Mouse (Mus musculus): ENCODE measurements around the gene Oaz2. TPM values are rescaled to one million over a fixed set of nuclear protein-coding genes. Genes with fewer than 3 reads are reported as not detected.

The Oaz2 gene
- polyA plus RNA-seq (2015; fragmentation: Nextera tagmentation; extraction: Ambion mirVana) = 404 and 429 TPM in 2 replicates

DNA sequence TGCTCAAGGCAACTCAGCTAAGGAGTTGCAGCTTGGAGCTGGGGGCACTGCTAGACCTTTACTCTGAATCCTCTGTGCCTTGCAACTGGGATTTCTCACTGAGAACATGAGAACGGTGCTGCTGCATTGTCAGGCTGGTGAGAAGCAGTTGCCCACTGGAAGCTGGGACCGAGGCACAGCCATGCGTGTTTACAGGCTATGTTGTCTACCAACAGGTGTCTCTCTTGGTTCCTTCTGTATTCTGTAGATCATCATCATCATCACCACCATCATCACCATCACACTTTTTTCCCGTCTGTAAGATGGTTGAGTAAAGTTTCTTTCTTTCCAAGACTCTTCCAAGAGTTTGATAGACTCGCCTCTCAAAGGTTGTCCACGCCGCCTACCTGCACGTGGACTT is at the start of gene Oaz2:
Gene Oaz2, plus strand, starts transcription at position 301 of the 400 bp plus-strand sequence.
- Histone ChIP-seq H3K27me3 (no peaks in the 10 kb centered on the region), H3K27ac (replicated peaks) (no peak within 1 kb of the TSS), H3K9me3 (no peaks in the 10 kb centered on the region), H3K4me2 (no peak within 1 kb of the TSS), H3K4me1 (replicated peaks) (no peaks in the 10 kb centered on the region), H3K36me3 (no peaks in the 10 kb centered on the region), H3K9ac (no peak within 1 kb of the TSS), H3K4me3 (no peak within 1 kb of the TSS)
- no peak for ATAC-seq (ENCODE audit: low FRiP score, low read depth)
- WGBS = 95% methylated on average over 8 of the region's 8 CpGs

DNA sequence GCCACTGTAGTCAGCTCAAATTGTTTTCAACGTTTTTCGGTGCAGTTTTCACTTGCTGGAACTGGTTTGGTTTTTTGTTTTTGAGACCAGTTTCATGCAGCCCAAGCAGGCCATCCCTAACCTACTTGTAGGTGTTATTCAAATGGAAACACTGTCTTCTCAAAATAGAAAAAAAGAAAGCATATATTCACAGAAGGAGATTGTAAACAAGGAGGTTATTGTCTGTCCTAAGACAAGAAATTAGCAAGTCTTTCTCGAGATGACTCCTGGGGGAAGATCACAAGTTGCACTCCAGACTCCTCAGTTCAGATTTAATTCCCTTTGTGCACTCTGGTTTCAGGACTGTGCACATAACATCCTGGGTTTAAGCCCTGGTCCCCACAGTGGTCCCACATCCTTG is 48.5 kb upstream of the Oaz2 start:
- no peak overlapping the region for H3K27ac ChIP-seq (replicated peaks)
- H3K27me3 ChIP-seq = no peaks in the 10 kb centered on the region
- H3K36me3 ChIP-seq = no peaks in the 10 kb centered on the region
- H3K4me2 ChIP-seq = no peak overlapping the region
- H3K9ac ChIP-seq = no peak overlapping the region
- no peak overlapping the region for H3K4me3 ChIP-seq
- 64% methylated on average over 3 of the region's 3 CpGs for WGBS
- H3K9me3 ChIP-seq = no peaks in the 10 kb centered on the region
- ATAC-seq (ENCODE audit: low FRiP score, low read depth) = no peak
- H3K4me1 ChIP-seq (replicated peaks) = no peaks in the 10 kb centered on the region

GRCm38 (mm10) chr9:65621196-65621595 is 46.6 kb upstream of the Oaz2 start:
- H3K36me3 ChIP-seq = no peaks in the 10 kb centered on the region
- H3K4me2 ChIP-seq = no peak overlapping the region
- H3K9ac ChIP-seq = no peak overlapping the region
- 92% methylated on average over 4 of the region's 4 CpGs for WGBS
- H3K4me3 ChIP-seq = no peak overlapping the region
- no peaks in the 10 kb centered on the region for H3K9me3 ChIP-seq
- H3K27me3 ChIP-seq = no peaks in the 10 kb centered on the region
- no peaks in the 10 kb centered on the region for H3K4me1 ChIP-seq (replicated peaks)
- no peak overlapping the region for H3K27ac ChIP-seq (replicated peaks)
- ATAC-seq (ENCODE audit: low FRiP score, low read depth) = no peak

GRCm38 (mm10) chr9:65621666-65622065 is 46.1 kb upstream of the Oaz2 start:
- Histone ChIP-seq H3K4me2 (no peak overlapping the region), H3K27me3 (no peaks in the 10 kb centered on the region), H3K4me1 (replicated peaks) (no peaks in the 10 kb centered on the region), H3K4me3 (no peak overlapping the region), H3K27ac (replicated peaks) (no peak overlapping the region), H3K9ac (no peak overlapping the region), H3K36me3 (no peaks in the 10 kb centered on the region), H3K9me3 (no peaks in the 10 kb centered on the region)
- no peak for ATAC-seq (ENCODE audit: low FRiP score, low read depth)
- WGBS = 74% methylated on average over 2 of the region's 2 CpGs

GRCm38 (mm10) chr9:65622826-65623225 is 45.0 kb upstream of the Oaz2 start:
- Histone ChIP-seq H3K9ac (no peak overlapping the region), H3K4me2 (no peak overlapping the region), H3K27me3 (peaks cover 4% of the 10 kb centered on the region; the same call in 1 of the 2 replicates), H3K9me3 (no peaks in the 10 kb centered on the region), H3K4me1 (replicated peaks) (no peaks in the 10 kb centered on the region), H3K4me3 (no peak overlapping the region), H3K27ac (replicated peaks) (no peak overlapping the region), H3K36me3 (no peaks in the 10 kb centered on the region)
- ATAC-seq (ENCODE audit: low FRiP score, low read depth) = no peak
- WGBS = 87% methylated on average over 5 of the region's 5 CpGs

- Histone ChIP-seq H3K36me3 (no peaks in the 10 kb centered on the region), H3K4me1 (replicated peaks) (peaks cover 5% of the 10 kb centered on the region), H3K4me3 (no peak overlapping the region), H3K4me2 (no peak overlapping the region), H3K27ac (replicated peaks) (no peak overlapping the region), H3K9ac (no peak overlapping the region), H3K27me3 (peaks cover 16% of the 10 kb centered on the region), H3K9me3 (no peaks in the 10 kb centered on the region)
- no peak for ATAC-seq (ENCODE audit: low FRiP score, low read depth)
- 82% methylated on average over 2 of the region's 2 CpGs for WGBS
Measured at GRCm38 (mm10) chr9:65624266-65624665, 43.5 kb upstream of the Oaz2 start.

DNA sequence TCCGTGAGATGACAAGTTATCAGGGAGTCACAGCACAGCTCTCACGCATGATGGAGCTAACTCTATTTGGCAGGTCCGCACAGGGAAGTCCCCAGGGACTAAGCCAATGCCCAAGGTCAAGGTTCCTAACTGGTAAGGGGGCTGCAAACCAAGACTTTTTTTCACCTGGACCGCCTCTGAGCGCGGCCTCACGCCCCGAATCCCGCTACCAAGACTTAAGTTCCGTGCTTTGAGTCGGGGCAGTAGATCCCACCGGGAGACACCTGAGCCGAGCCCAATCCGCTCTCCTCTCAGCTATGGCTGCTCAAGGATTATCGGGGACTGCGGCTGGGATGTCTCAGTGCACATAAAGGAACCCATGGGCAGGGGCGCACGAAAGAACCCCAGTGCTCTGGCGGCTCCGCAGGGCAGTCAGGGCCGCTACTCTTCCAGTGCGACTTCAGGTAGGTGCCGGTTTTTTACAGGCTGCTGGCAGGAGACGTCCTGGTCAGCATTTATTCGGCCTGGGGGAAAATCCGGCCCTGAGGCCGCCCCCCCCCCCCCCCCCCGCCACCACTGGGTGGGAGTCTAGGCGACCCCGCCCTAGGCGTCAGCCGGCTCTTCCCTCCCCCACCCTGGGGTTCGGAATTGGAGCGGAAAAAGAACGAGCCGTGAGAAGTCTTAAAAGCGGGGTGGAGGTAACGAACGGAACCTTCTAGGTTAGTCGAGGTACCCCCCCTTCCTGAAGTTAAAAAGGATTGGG is 38.6 kb upstream of the Oaz2 start, which contains the start of gene Rbpms2:
Gene Rbpms2, plus strand, starts transcription at position 624 of the 742 bp plus-strand sequence.
- H3K9ac ChIP-seq = peak within 1 kb of the TSS; percentile 53
- 2% methylated on average over 36 of the region's 40 CpGs for WGBS
- no peaks in the 10 kb centered on the region for H3K9me3 ChIP-seq
- 0 out of 2 replicates have a peak within 1 kb of the TSS, but pooled peaks have one; percentile 38 for H3K27ac ChIP-seq (replicated peaks)
- no peak for ATAC-seq (ENCODE audit: low FRiP score, low read depth)
- H3K4me1 ChIP-seq (replicated peaks) = peaks cover 29% of the 10 kb centered on the region
- H3K36me3 ChIP-seq = no peaks in the 10 kb centered on the region
- peak within 1 kb of the TSS; percentile 96 for H3K4me2 ChIP-seq
- peaks cover 34% of the 10 kb centered on the region for H3K27me3 ChIP-seq
- H3K4me3 ChIP-seq = peak within 1 kb of the TSS; percentile 80

DNA sequence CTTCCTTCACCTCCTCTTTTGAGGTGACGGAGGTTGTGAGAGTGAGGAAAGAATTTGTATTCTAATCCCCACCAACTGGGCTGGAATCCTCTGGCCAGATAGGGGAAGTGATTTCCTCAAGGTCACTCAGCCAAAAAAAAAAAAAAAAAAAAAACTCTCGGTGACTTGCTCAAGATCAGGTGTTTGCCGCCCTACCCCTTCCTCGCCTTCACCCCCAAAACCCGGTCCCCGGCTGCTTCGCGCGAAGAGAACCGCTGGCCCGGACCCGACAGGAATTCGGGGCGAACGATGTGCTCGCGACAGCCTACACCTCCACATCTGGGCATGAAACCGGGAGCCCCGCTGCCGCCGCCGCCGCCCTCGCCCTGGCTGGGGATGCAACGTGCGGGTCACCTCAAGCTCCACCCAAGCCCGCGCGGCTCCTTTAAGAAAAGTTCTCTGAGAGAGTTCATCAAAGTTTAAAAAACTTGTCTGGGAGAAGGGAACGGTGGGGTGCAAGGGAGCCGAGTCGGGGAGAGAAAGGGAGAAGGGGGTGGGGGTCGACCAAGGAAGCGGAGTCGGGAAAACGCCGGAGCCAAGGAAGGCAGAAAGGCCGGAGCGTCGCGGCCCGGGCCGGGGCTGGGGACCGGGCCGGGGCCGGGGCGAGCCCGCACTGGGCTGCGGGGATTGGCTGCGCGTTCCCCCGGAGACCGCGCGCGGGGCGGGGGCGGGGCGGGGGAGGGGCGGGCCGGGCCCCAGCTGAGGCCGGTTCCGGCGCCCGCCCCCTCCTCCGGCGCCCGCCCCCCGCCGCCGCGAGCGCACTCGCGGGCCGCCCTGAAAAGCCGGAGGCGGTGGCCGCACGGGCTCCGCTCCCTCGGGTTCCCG is 37.8 kb upstream of the Oaz2 start:
- Histone ChIP-seq H3K27ac (replicated peaks) (0 out of 2 replicates have a peak overlapping the region, but pooled peaks have one; percentile 38), H3K9me3 (no peaks in the 10 kb centered on the region), H3K4me3 (peak overlapping the region; percentile 80), H3K27me3 (peaks cover 34% of the 10 kb centered on the region), H3K4me2 (peak overlapping the region; percentile 96), H3K4me1 (replicated peaks) (peaks cover 29% of the 10 kb centered on the region), H3K36me3 (no peaks in the 10 kb centered on the region), H3K9ac (peak overlapping the region; percentile 53)
- peak; percentile 88 for ATAC-seq (ENCODE audit: low FRiP score, low read depth)
- whole genome bisulfite sequencing = under 1% methylated on average over 46 of the region's 83 CpGs

DNA sequence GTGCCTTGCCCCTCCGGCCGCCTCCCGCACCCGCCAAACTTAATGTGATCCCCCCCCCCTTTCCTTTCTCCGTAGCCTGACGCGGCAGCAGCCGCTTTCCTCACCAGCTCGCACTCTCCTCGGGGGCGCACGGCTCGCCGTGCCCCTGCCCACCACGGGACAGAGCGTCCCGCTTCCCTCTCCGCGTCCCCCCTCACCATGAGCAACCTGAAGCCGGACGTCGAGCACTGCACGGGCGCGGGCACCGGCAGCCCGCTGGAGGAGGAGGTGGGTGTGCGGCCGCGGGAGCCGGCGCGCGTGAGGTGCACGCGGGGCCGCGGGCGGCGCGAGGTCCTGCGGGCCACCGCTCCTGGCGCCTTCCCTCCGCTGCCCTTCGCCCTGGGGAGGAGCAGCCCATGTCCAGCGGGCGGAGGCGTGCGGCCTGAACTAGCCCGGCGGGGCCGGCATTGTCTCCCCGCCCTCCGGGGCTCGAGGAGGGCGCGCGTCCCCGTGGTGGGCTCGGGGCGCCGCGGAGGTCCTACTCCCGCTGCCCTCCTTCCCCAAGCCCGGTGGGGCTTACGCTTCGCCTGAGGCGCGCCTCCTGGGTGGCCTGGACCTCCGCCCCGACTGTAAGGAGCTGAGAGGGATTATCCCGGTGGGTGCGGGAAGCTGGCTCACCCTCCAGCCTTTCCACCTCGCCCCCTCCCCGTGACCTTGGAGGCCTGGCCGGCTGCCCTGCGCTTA is 37.0 kb upstream of the Oaz2 start:
- peaks cover 34% of the 10 kb centered on the region for H3K27me3 ChIP-seq
- H3K4me1 ChIP-seq (replicated peaks) = peaks cover 29% of the 10 kb centered on the region
- under 1% methylated on average over 60 of the region's 78 CpGs for WGBS
- ATAC-seq (ENCODE audit: low FRiP score, low read depth) = peak; percentile 71; the same call in 1 of the 2 replicates
- 0 out of 2 replicates have a peak overlapping the region, but pooled peaks have one; percentile 38 for H3K27ac ChIP-seq (replicated peaks)
- peak overlapping the region; percentile 53 for H3K9ac ChIP-seq
- no peaks in the 10 kb centered on the region for H3K36me3 ChIP-seq
- H3K4me3 ChIP-seq = peak overlapping the region; percentile 80
- H3K4me2 ChIP-seq = peak overlapping the region; percentile 96
- H3K9me3 ChIP-seq = no peaks in the 10 kb centered on the region

GRCm38 (mm10) chr9:65631354-65632021 is 36.3 kb upstream of the Oaz2 start:
- H3K9me3 ChIP-seq = no peaks in the 10 kb centered on the region
- no peak overlapping the region for H3K27ac ChIP-seq (replicated peaks)
- H3K4me3 ChIP-seq = peak overlapping the region; percentile 80
- no peaks in the 10 kb centered on the region for H3K36me3 ChIP-seq
- peak overlapping the region; percentile 96 for H3K4me2 ChIP-seq
- 0 out of 2 replicates have a peak overlapping the region, but pooled peaks have one; percentile 53 for H3K9ac ChIP-seq
- WGBS = 22% methylated on average over 16 of the region's 16 CpGs
- ATAC-seq (ENCODE audit: low FRiP score, low read depth) = no peak
- H3K4me1 ChIP-seq (replicated peaks) = peaks cover 29% of the 10 kb centered on the region
- peaks cover 34% of the 10 kb centered on the region for H3K27me3 ChIP-seq

DNA sequence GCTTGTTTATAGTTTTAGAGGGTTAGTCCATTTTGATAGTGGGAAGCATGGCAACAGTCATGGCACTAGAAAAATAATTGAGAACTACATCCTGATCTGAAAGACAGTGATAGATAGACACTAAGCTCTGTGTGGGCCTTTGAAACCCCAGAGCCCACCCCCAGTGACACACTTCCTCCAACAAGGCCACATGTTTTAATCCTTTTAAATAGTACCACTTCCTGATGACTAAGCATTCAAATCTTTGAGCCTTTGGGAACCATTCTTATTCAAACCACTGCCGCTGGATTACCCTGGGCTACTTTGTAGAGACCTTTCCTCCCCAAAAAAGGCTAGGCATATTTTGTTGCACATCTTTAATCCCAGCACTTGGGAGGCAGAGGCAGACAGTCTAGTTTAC is 32.0 kb upstream of the Oaz2 start:
- no peak for ATAC-seq (ENCODE audit: low FRiP score, low read depth)
- H3K27ac ChIP-seq (replicated peaks) = no peak overlapping the region
- H3K9ac ChIP-seq = no peak overlapping the region
- peaks cover 10% of the 10 kb centered on the region for H3K4me1 ChIP-seq (replicated peaks)
- 82% methylated on average over 1 of the region's 1 CpGs for WGBS
- H3K4me2 ChIP-seq = no peak overlapping the region
- no peak overlapping the region for H3K4me3 ChIP-seq
- no peaks in the 10 kb centered on the region for H3K9me3 ChIP-seq
- no peaks in the 10 kb centered on the region for H3K36me3 ChIP-seq
- H3K27me3 ChIP-seq = peaks cover 12% of the 10 kb centered on the region

Measured in hindbrain, embryonic 15.5 days (tissue).